Mouse (Mus musculus) neural tube, embryonic 11.5 days (tissue): ENCODE measurements at regions not wholly inside any gene's neighbourhood (a gene's known extent, or its start where the extent isn't known, plus 50 kb on each side); places are given as distances from the start of the nearest gene placed in this dataset.

Experiments used
- ATAC-seq: fragments of 200-750 bp; cut with Nextera tagmentation; 2 replicates; pipeline ENCODE4 v1.8.0; 2017; ENCODE audit warnings: moderate number of reproducible peaks, mild to moderate bottlenecking, moderate TSS enrichment, moderate library complexity; ENCODE audit not compliant: insufficient read depth, low FRiP score, low TSS enrichment
- DNase-seq: peaks from one replicate; pipeline ENCODE4 v3.0.0-alpha.2; 2015; ENCODE audit warnings: low spot score
- H3K27ac ChIP-seq: fragments of 300-500 bp; sonication (generic); 2 replicates; pipeline ENCODE4 v1.5.1; 2014; ENCODE audit warnings: low read depth, mild to moderate bottlenecking, low read length
- H3K27me3 ChIP-seq: fragments of 300-500 bp; sonication (generic); 2 replicates; pipeline ENCODE4 v1.6.1; 2014; ENCODE audit warnings: mild to moderate bottlenecking, low read length, mixed read lengths; ENCODE audit not compliant: control insufficient read depth, insufficient read depth
- H3K36me3 ChIP-seq: fragments of 300-500 bp; sonication (generic); 2 replicates; pipeline ENCODE4 v1.6.1; 2014; ENCODE audit warnings: mild to moderate bottlenecking, low read length, moderate library complexity, mixed read lengths; ENCODE audit not compliant: control insufficient read depth, insufficient read depth
- H3K4me1 ChIP-seq: fragments of 300-500 bp; sonication (generic); 2 replicates; pipeline ENCODE4 v1.6.1; 2014; ENCODE audit warnings: low read length, mixed read lengths; ENCODE audit not compliant: control insufficient read depth, insufficient read depth
- H3K4me2 ChIP-seq: fragments of 300-500 bp; sonication (generic); 2 replicates; pipeline ENCODE4 v1.6.1; 2014; ENCODE audit warnings: low read depth, mild to moderate bottlenecking, moderate library complexity
- H3K4me3 ChIP-seq: fragments of 300-500 bp; sonication (generic); 2 replicates; pipeline ENCODE4 v1.5.1; 2014; ENCODE audit warnings: low read depth, low read length
- H3K9ac ChIP-seq: fragments of 300-500 bp; sonication (generic); 2 replicates; pipeline ENCODE4 v1.6.1; 2014; ENCODE audit warnings: mild to moderate bottlenecking, low read length
- H3K9me3 ChIP-seq: fragments of 300-500 bp; sonication (generic); 2 replicates; pipeline ENCODE4 v1.6.1; 2016; ENCODE audit warnings: low read length; ENCODE audit not compliant: control insufficient read depth
- WGBS: fragments of 180-500 bp; shearing (Covaris S2); extraction: QIAGEN DNeasy Blood & Tissue Kit; methylation state at CpG from one replicate; pipeline ENCODE4 v1.1.7; 2014; 5-methylcytosine and 5-hydroxymethylcytosine counted together

DNA sequence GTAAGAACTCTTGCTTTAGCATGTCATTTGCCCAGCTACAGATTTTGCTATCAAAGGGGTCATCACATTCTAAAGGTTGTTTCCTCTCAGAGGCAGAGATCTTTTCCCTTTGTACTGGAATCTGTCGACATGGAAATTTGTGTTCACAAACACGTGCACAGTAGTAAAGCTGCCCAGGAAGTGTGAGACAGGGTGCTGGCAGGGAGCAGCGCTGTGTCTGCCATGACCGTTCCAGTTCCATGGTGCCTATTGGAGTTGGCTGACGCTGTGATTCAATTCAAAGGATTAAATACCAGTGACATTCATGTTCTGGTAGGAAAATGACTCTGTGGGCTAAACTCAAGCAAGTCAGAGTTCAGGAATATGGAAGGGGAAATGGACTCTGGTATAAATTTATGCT is 627.1 kb downstream of the Stpg2 start:
- Histone ChIP-seq H3K9me3 (no peaks in the 10 kb centered on the region), H3K9ac (no peak overlapping the region), H3K36me3 (no peaks in the 10 kb centered on the region), H3K4me3 (no peak overlapping the region), H3K4me1 (no peaks in the 10 kb centered on the region), H3K4me2 (no peak overlapping the region), H3K27me3 (no peaks in the 10 kb centered on the region), H3K27ac (no peak overlapping the region)
- ATAC-seq (no peak), DNase-seq (no peak)
- WGBS = 88% methylated on average over 5 of the region's 5 CpGs

DNA sequence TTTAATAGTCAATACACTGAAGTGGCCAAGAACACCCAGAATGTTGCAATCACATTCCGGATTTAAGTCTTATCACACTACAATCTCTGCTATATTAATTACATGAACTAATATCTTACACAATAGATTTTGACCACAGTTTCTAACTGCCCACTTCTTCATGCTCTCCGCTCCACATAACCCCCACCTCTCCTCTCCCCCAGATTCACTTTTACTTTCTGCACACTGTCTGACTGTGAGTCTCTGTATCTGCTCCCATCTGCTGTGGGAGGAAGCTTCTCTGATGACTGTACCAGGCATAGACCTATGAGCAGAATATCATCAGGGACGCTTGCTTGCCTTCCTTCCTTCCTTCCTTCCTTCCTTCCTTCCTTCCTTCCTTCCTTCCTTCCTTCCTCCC is 636.5 kb downstream of the Stpg2 start:
- no peaks in the 10 kb centered on the region for H3K27me3 ChIP-seq
- DNase-seq (no peak), ATAC-seq (no peak)
- H3K36me3 ChIP-seq = no peaks in the 10 kb centered on the region
- no peak overlapping the region for H3K9ac ChIP-seq
- no peak overlapping the region for H3K4me3 ChIP-seq
- 88% methylated on average over 3 of the region's 3 CpGs for WGBS
- H3K27ac ChIP-seq = no peak overlapping the region
- no peaks in the 10 kb centered on the region for H3K9me3 ChIP-seq
- no peak overlapping the region for H3K4me2 ChIP-seq
- H3K4me1 ChIP-seq = no peaks in the 10 kb centered on the region

DNA sequence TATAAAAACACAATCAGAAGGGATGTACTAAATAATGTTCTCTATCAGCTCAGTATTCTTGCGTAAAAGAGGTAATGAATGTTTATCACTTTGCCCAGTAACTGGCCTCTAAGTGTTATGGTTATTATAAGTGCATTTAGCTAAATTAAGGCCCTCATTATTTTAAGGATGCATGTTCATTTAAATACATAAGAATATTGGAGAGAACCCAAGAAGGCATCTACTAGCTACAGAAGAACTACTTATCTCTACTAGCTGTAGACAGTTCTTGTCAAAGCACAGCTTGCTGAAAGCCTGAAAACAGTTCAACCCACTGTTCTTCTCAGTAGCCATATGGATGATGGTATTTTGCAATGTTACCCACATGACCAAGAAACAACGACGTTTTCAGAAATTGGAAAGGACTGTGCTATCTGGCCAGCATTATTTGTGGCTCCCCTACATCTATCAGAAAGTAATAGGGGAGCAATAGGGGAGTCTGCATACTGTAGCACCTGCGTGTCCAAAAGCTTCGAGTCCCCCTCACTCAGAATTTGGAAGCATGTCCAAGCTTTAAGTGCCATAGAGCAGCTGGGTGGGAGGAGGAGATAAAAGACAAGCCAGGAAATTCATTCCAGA is 637.6 kb downstream of the Stpg2 start:
- 92% methylated on average over 5 of the region's 5 CpGs for WGBS
- H3K36me3 ChIP-seq = no peaks in the 10 kb centered on the region
- H3K4me2 ChIP-seq = no peak overlapping the region
- H3K9ac ChIP-seq = no peak overlapping the region
- no peak overlapping the region for H3K27ac ChIP-seq
- H3K9me3 ChIP-seq = no peaks in the 10 kb centered on the region
- H3K4me1 ChIP-seq = no peaks in the 10 kb centered on the region
- ATAC-seq (no peak), DNase-seq (no peak)
- no peaks in the 10 kb centered on the region for H3K27me3 ChIP-seq
- no peak overlapping the region for H3K4me3 ChIP-seq

DNA sequence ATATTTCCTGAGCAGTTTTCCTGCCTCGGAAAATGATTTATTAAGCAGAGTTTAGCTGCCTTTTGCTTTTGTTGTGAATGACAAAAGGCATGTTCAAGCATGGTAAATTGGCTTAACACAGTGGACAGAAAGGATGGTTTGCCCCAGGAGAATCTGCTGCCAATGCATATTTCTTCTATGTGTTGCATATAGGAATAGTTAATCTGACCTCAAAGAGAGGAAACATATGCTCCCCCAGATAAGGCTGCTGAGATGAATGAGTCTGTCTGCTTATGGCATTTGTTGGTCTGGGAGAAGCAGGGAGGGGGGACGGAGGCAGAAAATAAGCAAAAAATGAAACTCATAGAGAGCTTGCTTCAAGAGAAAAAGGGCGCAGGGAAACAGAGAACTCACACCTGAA is 638.9 kb downstream of the Stpg2 start:
- WGBS = 81% methylated on average over 3 of the region's 3 CpGs
- Histone ChIP-seq H3K9me3 (no peaks in the 10 kb centered on the region), H3K27ac (no peak overlapping the region), H3K9ac (no peak overlapping the region), H3K4me1 (no peaks in the 10 kb centered on the region), H3K36me3 (no peaks in the 10 kb centered on the region), H3K4me2 (no peak overlapping the region), H3K4me3 (no peak overlapping the region), H3K27me3 (no peaks in the 10 kb centered on the region)
- no peak for DNase-seq
- ATAC-seq = no peak

DNA sequence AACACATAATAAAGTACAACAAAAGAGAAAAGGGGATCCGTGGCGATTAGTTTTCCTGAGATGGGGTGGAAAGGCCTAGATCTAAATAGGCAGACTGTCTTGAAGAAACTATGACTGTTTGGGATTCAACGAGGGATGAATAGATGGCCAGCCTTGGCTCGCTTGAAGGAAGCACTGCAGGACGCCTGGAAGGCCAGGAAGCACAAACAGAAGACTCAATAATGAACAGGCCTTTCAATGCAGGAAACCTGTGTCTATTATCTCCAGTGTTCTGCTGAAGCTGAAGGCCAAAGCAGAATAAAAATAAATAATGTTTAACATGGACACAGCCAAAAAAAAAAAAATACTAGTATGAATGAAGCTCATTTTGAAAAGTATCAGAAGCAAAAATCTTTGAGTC is 642.3 kb downstream of the Stpg2 start:
- Histone ChIP-seq H3K27me3 (no peaks in the 10 kb centered on the region), H3K9me3 (no peaks in the 10 kb centered on the region), H3K9ac (no peak overlapping the region), H3K4me1 (no peaks in the 10 kb centered on the region), H3K4me2 (no peak overlapping the region), H3K4me3 (no peak overlapping the region), H3K27ac (no peak overlapping the region), H3K36me3 (no peaks in the 10 kb centered on the region)
- no peak for DNase-seq
- no peak for ATAC-seq
- 56% methylated on average over 5 of the region's 5 CpGs for WGBS

DNA sequence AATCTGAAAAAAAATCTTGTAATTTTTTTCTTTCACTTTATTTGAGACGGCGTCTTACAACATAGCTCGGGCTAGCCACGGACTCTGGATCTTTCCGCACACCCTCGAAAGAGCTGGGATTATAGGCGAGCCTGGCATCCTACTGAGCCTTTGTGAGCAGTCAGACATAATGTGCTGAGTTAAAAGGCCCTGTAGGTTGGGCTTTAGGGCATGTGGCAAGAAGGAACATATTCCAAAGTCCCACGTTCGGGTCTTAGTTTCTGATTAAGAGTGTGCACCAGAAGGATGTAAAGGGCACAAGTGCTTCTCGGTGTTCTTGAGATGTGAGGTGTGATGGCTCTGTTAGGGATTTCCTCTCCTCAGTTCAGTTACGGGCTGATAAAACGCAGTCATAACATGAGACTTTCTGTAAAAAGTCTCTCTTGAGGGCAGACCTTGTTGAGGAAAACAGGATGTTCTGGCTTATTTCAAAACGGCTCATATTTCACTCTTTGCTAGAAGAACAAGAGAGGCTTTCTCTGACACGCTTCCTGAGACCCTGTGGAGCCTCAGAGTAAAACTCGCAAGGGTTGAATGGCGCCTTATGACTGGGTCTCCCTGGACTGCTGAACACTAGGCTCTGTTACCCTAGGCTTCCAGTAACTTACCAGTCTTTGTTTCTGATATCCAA is 654.6 kb downstream of the Stpg2 start:
- peak overlapping the region; percentile 3 for H3K27ac ChIP-seq

DNA sequence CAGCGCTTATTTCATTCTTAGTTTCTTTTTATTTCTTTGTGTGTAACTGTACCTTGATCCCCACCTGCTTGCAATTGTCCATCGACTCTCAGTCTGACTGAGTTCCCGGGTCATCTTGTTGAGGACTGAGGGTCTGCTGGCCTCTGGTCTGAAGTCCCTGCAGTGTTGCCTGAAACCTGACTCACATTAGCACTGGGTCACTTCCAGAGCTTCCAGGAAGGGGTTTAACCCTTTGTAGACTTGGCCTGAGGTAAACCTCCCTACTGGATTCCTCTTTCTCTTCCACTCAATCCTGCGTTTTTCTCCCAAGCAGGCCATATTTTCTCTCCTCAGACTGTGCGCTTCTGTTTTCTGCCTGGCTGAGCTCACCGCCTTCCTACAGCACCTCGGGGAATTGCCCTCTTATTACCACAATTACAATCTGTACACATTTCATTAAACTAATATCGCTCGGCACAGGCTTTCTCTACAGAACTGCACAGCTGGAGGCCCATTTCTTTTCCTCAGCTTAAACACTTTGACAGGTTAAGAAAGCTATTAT is 655.4 kb downstream of the Stpg2 start:
- H3K27ac ChIP-seq = peak overlapping the region; percentile 3
- peaks cover 12% of the 10 kb centered on the region for H3K4me1 ChIP-seq
- ATAC-seq (peak; percentile 77), DNase-seq (peak; percentile 53)
- H3K27me3 ChIP-seq = no peaks in the 10 kb centered on the region
- no peak overlapping the region for H3K9ac ChIP-seq
- WGBS = 15% methylated on average over 9 of the region's 9 CpGs
- H3K4me3 ChIP-seq = no peak overlapping the region
- no peaks in the 10 kb centered on the region for H3K36me3 ChIP-seq
- no peaks in the 10 kb centered on the region for H3K9me3 ChIP-seq
- H3K4me2 ChIP-seq = no peak overlapping the region

More for the DNA sequence above, 654.6 kb downstream of the Stpg2 start:
- peak; percentile 50 for DNase-seq
- Histone ChIP-seq H3K9ac (no peak overlapping the region), H3K4me1 (peaks cover 12% of the 10 kb centered on the region), H3K4me2 (no peak overlapping the region), H3K36me3 (no peaks in the 10 kb centered on the region), H3K4me3 (no peak overlapping the region), H3K9me3 (no peaks in the 10 kb centered on the region), H3K27me3 (no peaks in the 10 kb centered on the region)
- ATAC-seq = peak; percentile 35; the same call in 1 of the 2 replicates
- WGBS = 40% methylated on average over 16 of the region's 16 CpGs

DNA sequence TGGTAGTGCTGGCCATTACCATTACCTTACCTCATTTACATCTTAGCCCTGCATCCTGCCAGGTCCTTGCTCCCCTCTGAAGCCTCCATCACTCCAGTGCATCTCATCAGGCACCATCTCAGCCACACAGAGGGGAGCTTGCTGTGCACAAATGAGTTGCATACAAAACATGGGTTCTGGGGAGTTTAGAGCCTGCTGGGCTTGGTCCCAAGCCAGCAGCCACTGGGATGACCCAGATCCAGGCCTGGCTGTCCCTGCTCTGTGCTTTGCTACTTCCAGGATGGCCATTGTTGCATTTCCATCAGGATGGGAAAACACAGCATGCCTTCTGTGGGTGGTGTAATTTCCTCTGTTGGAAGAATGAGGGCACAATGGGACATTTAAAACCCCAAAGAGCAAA is 660.8 kb downstream of the Stpg2 start:
- H3K9me3 ChIP-seq = no peaks in the 10 kb centered on the region
- H3K4me2 ChIP-seq = no peak overlapping the region
- H3K27ac ChIP-seq = no peak overlapping the region
- H3K36me3 ChIP-seq = no peaks in the 10 kb centered on the region
- no peaks in the 10 kb centered on the region for H3K27me3 ChIP-seq
- DNase-seq = no peak
- H3K9ac ChIP-seq = no peak overlapping the region
- no peak overlapping the region for H3K4me3 ChIP-seq
- no peak for ATAC-seq
- H3K4me1 ChIP-seq = peaks cover 2% of the 10 kb centered on the region

DNA sequence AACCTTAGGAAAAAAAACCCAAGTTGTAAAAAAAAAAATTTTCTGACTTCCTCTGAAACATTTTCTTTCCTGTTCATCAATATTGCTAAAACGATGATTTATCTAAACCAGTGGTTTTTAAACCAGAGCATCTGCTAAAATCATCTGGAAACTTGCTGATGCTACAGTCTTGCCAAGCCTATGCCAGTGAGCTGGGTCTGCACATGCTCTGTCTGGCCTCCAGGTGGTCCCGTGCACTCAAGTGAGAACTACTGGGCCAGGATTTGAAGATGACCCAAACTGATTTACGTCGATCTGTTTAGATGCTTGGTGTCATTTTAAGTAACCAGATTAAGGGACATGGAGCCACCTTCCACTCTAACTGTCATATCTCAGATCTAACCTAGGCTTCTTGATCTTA is 661.5 kb downstream of the Stpg2 start:
- H3K9me3 ChIP-seq = no peaks in the 10 kb centered on the region
- no peak overlapping the region for H3K4me3 ChIP-seq
- no peaks in the 10 kb centered on the region for H3K4me1 ChIP-seq
- no peak overlapping the region for H3K4me2 ChIP-seq
- 83% methylated on average over 4 of the region's 4 CpGs for WGBS
- DNase-seq (no peak), ATAC-seq (0 out of 2 replicates have a peak, but pooled peaks have one; percentile 49)
- no peak overlapping the region for H3K27ac ChIP-seq
- no peaks in the 10 kb centered on the region for H3K27me3 ChIP-seq
- no peaks in the 10 kb centered on the region for H3K36me3 ChIP-seq
- H3K9ac ChIP-seq = no peak overlapping the region
